Mouse (Mus musculus): ENCODE data around the gene Them4.

DNA sequence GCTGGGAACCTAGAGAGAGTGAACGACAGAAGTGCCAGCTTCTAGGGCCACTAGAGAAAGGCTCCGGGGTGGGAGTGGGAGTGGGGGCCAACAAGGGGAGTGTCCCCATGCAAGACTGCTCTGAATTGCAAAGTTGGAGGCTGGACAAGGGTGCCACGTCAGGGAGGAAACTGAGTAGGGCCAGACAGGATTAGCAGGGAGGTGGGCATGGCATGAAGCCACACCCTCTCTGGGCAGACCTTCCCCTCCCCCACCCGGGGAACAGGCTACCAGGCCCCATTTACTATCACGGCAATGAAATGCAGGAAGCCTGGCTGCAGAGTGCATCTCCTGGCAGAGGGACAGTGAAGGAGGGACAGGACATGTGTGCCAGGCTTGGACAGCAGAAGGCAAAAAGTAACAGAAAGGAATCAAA is 63.7 kb downstream of the Them4 start:
- TF ChIP-seq TCF12 (IDR thresholded peaks at IDR 0.05; ENCODE audit: low read depth, low read length), result no peak
- no peak for TF ChIP-seq TBP (IDR thresholded peaks at IDR 0.05; ENCODE audit: low read depth, low read length)
- no peak for TF ChIP-seq HCFC1 (IDR thresholded peaks at IDR 0.05; ENCODE audit: low read depth, low read length)
- TF ChIP-seq POLR2AphosphoS2 (IDR thresholded peaks at IDR 0.05; ENCODE audit: low read length), result no peak
- no peak for TF ChIP-seq ZC3H11A (IDR thresholded peaks at IDR 0.05; ENCODE audit: low read depth, low read length)
- no peak for TF ChIP-seq CTCF (IDR thresholded peaks at IDR 0.05 in 2 of 3, conservative IDR thresholded peaks at IDR 0.05 in 1 of 3; ENCODE audit: control insufficient read depth in 1 of 3, insufficient read depth in 1 of 3, low read depth in 2 of 3, low read length in 3 of 3, poor library complexity in 1 of 3, severe bottlenecking in 1 of 3)
- TF ChIP-seq POLR2A (IDR thresholded peaks at IDR 0.05; ENCODE audit: control insufficient read depth in 1 of 2, insufficient read depth in 1 of 2, low read depth in 1 of 2, low read length in 2 of 2, poor library complexity in 1 of 2), result no peak
- no peak for TF ChIP-seq MXI1 (IDR thresholded peaks at IDR 0.05; ENCODE audit: low read depth, low read length)
- TF ChIP-seq CHD1 (IDR thresholded peaks at IDR 0.05; ENCODE audit: low read depth, low read length), result no peak

Data from MEL (cell line).